Mouse (Mus musculus) liver, postnatal 0 days (tissue): ENCODE data around the gene B3galt2.
"Not testable (repeated sequence)": the region's sequence is repeated elsewhere in the genome, so short reads cannot be mapped to it uniquely, and the experiment has no call there.

Experiments used
- CTCF ChIP-seq: sonication (generic); IDR thresholded peaks from 2 replicates; pipeline ENCODE4 v1.5.1; 2016; ENCODE audit warnings: antibody characterized with exemption, low read depth
- EP300 ChIP-seq: IDR thresholded peaks from 2 replicates; pipeline ENCODE4 v1.6.1; 2016; ENCODE audit warnings: antibody characterized with exemption, low read depth, mild to moderate bottlenecking

DNA sequence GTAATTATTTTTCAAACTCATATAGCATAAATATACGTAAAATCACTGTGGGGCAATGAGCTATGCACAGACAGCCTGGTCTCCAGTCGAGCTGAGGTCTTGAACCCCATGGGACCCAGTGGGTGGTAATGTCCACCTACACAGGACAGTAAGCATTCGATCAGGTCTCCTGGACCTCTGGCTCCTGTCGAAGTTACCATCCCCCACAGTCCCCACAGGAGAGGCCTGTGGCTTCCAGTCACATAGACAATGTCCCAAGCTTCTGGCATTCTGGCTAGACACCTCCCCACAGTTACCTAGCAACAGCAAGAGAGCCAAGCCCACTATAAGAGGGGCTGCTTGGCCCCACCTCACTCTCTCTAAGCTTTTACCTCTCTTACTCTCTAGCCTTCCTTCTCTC, 24.3 kb downstream of the B3galt2 start:
- TF ChIP-seq CTCF, EP300: not testable (repeated sequence)
